Mouse (Mus musculus): Measurements from ENCODE around the gene Zfp738.
"Not testable (repeated sequence)": the region's sequence is repeated elsewhere in the genome, so short reads cannot be mapped to it uniquely, and the experiment has no call there.

Zfp738 gene

DNA sequence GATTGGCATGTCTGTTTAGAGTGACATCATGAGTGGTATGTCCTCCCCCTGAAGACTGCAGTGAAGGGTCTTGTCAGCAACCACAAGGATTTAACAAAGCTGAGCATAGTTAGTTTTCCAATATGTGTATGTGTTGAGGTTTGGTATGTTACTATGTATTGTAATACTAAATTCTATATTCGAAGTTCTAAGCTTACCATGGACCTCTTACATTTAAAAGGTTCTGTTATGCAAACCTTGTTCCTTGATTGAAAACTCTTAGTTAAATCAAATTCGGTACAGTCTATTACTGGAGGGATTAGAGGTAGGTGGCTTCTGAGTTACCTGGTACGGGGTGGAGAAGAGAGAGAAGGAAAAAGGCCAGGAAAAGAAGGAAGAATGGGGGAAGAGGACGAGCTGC, at the start of gene Zfp738:
TSS of gene Zfp738 (minus strand) at position 101 of the 400 bp plus-strand sequence.
- DNase-seq, result no peak

GRCm38 (mm10) chr13:67734391-67734790, 47.5 kb upstream of the Zfp738 start:
- not testable (repeated sequence) for DNase-seq

- DNase-seq, result peak; percentile 64
These were observed 42.6 kb upstream of the Zfp738 start for GRCm38 (mm10) chr13:67729441-67729840.

DNA sequence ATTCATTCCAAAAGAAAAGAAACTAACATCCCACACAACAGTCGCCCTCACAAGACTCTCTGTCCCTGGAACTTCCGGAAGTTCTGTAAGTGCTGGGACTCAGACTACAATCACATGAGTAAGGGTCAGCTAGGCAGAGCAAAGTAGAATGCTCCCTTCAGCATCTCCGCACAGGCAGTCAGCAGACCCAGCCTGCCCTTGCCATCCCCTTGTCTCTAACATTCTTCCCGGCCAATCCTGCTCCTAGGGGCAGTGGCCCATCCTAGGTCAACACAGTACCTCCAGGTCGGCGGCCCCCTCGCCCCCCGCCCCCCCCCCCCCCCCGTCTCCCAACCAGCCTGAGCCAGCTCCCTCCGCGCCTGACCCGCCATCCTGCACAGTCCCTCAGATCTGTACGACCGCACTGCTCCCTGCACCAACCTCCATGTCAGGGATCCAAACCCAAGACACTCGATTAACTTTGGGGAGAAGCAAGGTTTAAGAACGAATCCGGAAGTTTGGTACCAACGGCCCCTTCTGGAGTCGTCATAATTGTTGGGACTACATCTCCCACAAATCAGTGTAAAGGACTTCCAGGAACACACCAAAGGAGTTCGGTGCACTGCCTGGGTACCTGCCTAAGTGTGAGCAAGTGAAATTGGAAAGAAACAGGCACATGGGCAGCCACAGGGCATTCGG, 41.9 kb upstream of the Zfp738 start, which contains the start of gene Zfp65:
TSS of gene Zfp65 (minus strand) at position 533 of the 678 bp plus-strand sequence.
- peak; percentile 58 for DNase-seq

DNA sequence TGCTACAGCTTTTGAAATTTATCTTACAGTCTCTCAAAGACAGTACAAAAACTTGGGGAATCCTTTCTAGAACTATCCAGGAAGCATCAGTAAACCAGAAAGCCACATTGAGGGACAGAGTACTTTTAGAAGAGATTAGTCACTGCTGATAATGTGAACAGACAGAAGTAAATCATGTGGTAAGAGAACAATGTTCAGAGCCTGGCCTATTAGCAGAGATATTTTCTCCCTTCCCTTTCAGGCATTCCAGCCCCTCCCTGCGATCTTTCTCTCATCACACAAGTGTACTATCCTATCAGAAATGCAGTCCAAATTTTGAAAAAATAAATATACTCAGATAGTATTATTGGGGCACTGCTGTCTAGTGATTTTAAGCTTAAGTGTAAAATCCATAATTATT, 41.2 kb upstream of the Zfp738 start:
- no peak for DNase-seq

- not testable (repeated sequence) for DNase-seq
These were observed 38.5 kb upstream of the Zfp738 start for GRCm38 (mm10) chr13:67725331-67725730.

GRCm38 (mm10) chr13:67723848-67724479, 37.1 kb upstream of the Zfp738 start:
- peak; percentile 95 for DNase-seq

DNA sequence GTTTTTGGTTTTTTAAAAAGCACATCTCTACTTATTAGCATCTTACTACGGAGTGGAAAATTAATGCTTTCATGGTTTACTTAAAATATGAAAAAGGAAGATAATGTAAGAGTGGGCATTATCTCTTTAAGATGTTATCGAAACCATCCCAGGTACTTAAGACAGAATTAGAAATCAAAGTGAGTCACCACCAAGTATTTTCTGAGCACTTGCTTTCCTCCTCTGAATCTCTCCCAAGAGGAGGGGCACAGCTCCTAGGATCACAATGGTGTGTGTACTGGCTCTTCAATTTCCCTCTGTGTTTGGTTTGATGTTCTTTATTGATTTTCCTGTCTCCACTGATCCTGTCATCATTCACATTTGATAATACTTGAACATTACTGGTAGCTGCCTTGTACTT, 3.0 kb downstream of the Zfp738 start:
- DNase-seq, result not testable (repeated sequence)

DNA sequence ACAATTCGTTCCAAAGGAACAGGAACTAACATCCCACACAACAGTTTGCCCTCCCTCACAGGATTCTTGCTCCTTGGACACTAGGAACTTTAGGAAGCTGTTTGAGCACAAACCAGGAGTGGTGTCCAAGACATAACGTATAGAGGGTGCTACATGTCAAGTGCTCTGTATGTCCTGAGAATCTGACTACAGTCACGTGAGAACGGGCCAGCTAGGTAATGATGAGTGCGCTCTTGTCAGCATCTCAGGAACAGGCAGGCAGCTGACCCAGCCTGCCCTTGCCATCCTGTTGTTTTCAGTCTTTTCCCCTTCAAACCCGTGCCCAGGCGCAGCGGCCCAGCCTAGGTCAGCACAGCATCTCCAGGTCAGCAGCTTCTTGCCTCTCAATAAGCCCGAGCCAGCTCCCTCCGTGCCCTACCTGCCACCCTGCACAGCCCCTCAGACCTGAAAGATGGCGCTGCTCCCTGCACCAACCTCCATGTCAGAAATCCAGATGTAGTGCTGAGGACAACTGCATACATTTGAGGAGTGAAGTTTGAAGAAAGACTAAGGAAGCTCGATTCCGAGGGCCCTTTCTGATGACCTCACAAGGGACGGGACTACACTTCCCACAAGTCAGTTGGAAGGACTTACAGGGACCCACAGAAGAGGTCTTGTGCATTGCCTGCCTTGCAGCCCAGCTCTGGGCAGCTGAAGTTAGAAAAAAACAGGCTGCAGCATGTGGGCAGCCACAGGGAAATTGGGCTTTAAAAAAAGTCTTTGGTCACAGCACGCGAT, 3.7 kb downstream of the Zfp738 start:
- peak; percentile 91 for DNase-seq

DNA sequence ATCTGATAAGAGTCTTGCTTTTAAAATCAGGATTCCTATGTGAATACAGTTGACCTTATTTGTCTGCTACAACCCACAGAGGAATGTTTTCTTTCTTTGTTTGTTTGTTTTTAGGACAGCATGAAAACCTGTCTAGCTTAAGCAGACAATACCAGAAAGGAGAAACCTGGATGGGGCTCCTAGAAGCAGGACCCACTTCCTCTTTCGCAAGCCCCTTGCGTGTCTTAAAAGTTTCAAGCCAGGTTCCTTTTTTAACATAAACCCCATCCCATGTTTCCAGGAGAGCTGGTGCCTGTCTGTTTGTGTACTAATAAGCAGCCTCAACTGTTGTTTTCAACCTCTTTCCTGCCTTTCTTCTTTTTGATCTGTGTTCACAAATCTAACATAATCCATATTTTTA, 12.0 kb downstream of the Zfp738 start:
- DNase-seq, result no peak

DNA sequence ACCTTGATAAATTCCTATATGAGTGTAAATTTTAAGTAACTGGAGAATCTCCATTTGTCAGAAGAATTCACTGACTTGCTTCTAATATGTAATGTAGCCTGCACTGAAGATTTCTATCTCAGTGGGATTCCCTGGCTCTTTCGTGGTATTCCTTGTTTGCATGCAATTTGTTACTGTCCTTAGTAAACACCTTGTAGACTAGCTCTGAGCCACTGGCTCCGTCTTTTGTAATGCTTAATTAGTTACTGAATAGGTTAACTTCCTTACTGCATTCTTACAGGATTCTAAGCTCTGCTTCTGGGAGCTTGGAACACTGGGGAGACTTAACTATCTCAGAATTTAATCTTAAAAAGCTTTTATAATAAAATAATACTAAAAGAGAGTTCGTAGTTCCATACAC, 34.4 kb downstream of the Zfp738 start:
- no peak for DNase-seq

GRCm38 (mm10) chr13:67637294-67638007, 49.4 kb downstream of the Zfp738 start, which contains the start of the genes Gm49345 and Zfp729a:
TSS of gene Gm49345 (minus strand) at chr13:67637769.
TSS of gene Zfp729a (minus strand) at chr13:67637791.
- peak; percentile 91 for DNase-seq

DNA sequence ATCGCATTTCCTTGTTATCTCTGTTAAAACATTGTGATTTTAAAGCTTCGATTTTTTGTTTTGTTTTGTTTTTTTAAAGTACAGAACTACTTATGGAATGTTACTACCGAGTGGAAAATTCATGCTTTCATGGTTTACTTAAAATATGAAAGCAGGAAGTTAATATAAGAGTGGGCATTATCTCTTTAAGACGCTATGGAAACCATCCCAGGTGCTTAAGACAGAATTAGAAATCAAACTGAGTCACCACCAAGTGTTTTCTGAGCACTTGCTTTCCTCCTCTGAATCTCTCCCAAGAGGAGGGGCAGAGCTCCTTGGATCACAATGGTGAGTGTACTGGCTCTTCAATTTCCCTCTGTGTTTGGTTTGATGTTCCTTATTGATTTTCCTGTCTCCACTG, 76.8 kb downstream of the Zfp738 start:
- no peak for DNase-seq

DNA sequence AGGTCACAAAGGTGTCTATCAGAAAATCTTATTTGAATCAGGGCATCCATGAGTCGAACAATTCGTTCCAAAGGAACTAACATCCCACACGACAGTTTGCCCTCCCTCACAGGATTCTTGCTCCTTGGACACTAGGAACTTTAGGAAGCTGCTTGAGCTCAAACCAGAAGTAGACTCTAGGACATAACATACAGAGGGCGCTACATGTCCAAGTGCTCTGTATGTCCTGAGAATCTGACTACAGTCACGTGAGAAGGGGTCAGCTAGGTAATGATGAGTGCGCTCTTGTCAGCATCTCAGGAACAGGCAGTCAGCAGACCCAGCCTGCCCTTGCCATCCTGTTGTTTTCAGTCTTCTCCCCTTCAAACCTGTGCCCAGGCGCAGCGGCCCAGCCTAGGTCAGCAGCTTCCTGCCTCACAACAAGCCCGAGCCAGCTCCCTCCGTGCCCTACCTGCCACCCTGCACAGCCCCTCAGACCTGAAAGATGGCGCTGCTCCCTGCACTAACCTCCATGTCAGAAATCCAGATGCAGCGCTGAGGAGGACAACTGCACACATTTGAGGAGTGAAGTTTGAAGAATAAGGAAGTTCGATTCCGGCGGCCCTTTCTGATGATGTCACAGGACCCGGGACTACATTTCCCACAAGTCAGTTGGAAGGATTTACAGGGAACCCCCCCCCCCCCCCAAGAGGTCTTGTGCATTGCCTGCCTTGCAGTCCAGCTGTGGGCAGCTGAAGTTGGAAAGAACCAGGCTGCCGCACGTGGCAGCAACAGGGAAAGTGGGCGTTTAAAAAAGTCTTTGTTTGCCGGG, 77.6 kb downstream of the Zfp738 start, which contains the start of gene Zfp729b:
TSS of gene Zfp729b (minus strand) at position 642 of the 811 bp plus-strand sequence.
- peak; percentile 95 for DNase-seq
